Mouse (Mus musculus): ENCODE data around the gene Clcn1. TPM values are rescaled to one million over a fixed set of nuclear protein-coding genes. Genes with fewer than 3 reads are reported as not detected.

The Clcn1 gene
- total RNA-seq, 2 experiments from 2014 or later: 0.38 to 1.3 TPM

DNA sequence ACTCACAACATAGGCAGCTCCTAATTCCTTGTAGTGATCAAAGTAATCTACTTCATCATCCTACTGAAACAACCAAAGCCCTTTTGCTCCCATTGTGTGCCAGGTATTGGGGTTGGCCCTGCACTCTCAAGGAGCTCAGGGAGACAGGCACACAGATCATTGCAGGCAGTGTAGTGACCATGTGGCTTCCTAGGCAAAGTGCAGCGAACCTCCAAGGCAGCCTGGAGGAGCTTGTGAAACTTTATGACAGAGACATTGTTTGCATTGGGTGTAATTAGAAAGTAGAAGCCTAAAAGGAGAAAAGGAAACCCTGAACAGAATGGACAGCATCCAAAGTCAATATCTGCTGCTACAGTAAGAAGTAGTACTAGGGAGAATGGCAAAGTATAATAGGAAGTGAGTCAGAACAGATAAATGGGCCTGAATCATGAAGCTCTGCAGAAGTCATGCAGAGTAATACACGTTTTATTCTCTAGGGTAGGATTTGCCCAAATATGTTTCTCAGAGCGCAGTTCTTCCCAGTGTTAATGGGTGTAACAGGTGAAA is 9.1 kb downstream of the Clcn1 start:
- ATAC-seq (replicated peaks; ENCODE audit: low FRiP score, poor library complexity, severe bottlenecking): no peak

DNA sequence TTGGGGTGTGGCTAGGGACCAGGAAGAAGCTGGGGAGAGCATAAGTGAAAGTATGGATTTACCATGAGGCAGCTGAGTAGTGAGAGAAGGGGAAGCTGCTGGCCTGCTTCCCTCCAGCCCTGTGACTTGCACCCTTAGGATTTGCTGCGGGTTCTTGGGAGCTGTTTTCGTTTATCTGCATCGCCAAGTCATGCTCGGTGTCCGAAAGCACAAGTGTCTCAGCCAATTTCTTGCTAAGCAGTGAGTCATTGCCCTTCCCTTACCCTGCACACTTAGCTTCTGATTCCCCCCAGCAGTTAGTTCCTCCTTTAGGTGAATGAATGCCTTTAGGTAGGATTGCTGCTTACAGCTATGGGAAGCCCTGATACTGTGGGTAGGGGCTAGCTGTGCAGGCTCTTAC is 12.9 kb downstream of the Clcn1 start:
- no peak for ATAC-seq (replicated peaks; ENCODE audit: low FRiP score, poor library complexity, severe bottlenecking)

DNA sequence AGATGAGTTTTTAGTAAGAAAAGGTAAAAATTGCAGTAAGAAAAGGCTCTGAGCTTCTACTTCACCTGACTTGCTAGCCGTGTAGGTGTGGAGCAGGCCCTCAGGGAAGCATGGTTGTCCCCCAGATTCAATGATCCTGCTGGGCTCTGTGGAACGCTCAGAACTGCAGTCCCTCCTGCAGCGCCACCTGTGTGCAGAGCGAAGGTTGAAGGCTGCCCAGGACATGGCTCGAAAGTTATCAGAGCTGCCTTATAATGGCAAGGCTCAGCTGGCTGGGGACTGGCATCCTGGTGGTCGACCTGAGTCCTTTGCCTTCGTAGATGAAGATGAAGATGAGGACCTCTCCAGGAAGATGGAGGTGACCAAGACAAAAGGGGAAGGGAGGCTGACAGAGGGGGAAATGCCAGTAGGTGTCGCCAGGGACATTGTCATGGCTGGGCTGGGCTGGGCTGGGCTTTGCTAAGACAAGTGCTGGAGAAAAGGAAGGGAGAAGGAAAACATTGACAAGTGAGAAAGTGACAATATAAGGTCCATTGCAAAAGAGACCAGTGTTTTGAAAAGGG is 23.4 kb downstream of the Clcn1 start:
- ATAC-seq (replicated peaks; ENCODE audit: low FRiP score, poor library complexity, severe bottlenecking): no peak

DNA sequence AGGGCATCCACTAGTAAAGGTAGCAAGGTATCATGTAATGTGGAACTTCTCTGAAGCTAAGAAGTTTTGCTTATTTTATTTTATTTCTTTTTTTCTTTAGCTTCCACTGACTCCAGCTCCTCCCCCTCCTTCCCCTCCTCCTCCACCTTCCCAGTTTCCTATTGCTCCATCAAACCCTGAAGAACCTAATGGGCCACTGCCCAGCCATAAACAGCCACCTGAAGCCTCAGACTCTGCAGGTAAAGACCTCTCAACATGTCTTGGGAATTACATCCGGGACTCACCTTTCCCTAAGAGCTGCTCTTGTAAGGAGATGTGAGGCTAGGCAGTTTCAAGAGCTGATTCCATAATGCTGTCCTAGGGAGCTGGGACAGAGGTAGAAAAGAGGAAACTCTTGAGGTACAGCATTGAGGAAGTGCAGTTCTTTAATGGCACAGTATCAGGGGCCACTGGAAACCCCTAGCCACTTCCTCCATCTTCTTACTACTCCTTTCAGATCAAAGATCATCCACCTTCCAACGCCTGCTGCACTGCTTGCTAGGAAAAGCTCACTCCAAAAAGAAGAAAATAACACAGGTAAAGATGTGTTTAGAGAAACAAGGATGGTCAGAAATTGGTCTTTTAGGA is 24.1 kb downstream of the Clcn1 start:
- ATAC-seq (replicated peaks; ENCODE audit: low FRiP score, poor library complexity, severe bottlenecking): no peak

DNA sequence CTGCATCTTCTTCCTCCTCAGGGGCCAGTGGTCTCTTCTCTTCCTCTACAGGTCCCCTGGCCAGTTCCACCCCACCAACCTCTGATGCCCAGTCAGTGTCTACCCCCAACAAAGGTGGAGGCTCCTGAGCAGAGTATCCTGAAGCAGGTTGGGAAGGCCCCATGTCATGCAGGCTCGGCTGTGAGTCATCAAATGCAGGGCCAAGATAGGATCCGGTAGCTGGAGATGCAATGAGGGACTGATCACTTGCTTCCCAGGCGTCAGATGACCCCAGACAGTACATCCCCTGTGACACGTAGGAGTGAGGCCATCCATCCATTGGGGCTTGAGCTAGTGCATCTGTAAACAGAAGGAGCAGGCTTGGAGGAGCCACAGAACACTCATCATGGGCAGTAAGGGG is 31.8 kb downstream of the Clcn1 start:
- no peak for ATAC-seq (replicated peaks; ENCODE audit: low FRiP score, poor library complexity, severe bottlenecking)

DNA sequence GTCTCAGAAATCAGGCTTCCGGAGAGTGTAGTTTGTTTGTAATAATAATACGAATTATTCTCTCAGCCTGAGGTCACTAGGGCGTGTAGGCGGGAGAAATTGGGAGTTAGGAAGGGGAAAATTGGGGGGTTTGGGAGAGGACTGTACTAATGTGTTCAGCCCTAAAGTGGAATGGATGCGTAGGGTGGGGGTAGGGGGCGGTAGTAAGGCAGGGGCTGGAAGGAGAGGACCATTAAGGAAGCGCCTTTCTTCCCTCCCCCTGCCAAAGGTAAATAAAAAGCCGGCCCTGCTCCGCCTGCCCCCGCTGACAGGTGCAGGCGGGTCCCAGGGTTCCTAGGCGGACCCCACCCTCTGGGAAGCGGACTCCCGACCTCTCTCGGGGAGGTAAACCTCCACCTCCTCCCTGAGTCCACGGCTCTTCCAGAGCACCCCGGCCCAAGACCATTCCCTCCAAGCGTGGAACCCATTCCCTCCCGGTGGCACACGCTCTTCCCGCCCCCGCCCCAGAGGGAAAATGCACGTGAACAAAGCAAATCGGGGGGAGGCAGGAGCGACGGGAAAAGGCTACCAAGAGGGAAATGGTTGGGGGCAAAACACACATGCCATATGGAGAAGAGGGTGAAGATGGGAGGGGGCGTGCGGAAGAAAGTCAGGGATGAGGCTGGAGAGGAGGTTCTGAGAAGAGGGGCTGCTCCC is 37.0 kb downstream of the Clcn1 start:
- ATAC-seq (replicated peaks; ENCODE audit: low FRiP score, poor library complexity, severe bottlenecking): no peak

DNA sequence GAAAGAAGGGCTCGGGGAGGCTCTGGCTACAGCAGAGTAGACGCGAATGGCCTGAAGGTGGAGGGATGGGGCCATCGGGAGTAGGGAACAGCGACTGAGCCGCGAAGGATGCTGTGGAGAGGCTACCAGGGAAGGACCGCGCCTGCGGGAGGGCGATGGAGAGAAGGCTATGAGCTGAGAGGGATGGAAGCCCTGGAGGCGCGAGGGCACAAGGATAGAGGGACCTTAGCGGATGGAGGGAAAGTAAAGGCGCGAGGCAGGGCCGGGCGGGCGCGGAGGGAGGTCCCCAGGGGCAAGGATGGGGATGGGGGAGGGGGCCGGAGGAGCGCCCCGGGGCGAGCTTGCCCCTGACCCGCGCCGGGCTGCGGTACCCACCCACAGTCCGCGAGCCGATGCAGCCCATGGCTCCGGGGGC is 37.6 kb downstream of the Clcn1 start:
- no peak for ATAC-seq (replicated peaks; ENCODE audit: low FRiP score, poor library complexity, severe bottlenecking)

DNA sequence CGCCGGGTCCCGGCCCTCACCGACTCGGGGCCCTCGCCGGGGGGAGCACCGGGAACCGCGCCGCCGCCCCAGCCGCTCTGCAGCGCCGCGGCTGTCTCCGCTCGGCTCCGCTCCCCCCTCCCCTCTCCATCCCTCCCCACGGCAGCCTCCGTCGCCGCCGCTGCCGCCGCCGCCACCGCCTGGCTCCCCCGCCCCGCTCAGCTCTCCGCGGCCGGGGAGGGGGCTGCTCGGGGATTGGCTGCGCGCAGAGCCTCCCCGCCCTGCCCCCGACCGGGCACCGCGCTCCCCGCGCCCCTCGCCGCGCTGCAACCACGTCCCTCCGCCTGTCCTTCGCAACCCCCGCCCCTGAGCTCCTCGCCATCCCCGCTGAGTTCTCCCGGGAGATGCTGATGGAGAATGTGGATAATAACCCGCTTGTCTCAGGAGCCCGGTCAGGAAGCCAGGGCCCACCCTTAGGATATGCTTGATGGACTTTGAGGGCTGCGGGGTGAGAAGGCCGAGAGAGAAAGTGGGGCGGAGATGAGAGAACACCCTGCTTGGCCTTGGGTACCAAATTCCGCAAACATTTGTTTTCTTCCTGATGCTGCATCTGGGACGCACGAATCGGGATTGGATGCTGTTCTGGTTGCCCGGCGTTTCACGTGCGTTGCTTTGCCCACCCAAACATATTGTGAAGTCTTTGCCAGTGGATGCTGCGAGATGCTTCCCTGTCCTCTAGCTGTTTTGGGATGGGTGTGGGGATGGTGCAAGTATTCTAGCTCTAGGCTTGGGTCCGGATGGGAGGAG is 38.2 kb downstream of the Clcn1 start, which contains the start of gene Fam131b:
TSS of gene Fam131b (minus strand) at position 162 of the 786 bp plus-strand sequence.
- ATAC-seq (replicated peaks; ENCODE audit: low FRiP score, poor library complexity, severe bottlenecking): no peak

DNA sequence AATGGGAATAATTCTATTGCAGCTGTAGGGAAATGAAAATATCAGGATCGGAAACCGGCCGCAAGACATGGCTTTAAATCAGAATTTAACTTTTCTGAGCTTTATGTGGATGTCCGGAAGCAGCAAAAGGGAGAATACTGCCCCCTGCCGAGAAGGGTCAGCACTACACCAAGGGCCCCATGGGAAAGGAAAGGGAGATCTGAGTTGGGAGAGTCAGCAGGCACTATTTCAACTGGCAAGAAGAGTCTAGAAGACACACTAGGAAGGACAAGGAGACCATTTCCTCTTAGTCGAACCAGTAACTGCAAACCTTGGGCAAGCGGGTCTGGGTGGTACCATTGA is 38.8 kb downstream of the Clcn1 start:
- ATAC-seq (replicated peaks; ENCODE audit: low FRiP score, poor library complexity, severe bottlenecking): 0 out of 2 replicates have a peak, but pooled peaks have one; percentile 34

DNA sequence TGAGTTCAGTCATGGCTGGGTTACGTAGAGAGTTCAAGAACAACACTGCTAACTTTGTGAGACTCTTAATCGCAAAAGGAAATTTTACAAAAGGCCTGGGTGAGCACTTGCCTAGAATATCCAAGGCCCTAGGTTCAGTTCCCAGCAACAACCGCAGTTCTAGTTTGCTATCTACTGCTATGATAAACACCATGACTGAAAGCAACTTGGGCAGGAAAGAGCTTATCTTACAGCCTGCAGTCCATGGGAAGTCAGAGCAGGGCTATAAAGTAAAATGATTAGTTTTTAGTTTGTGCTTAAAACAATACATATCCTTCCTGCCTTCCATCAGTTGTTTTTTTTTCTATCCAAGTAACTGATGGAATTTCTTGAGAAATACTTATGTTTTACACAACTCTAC is 40.0 kb downstream of the Clcn1 start:
- ATAC-seq (replicated peaks; ENCODE audit: low FRiP score, poor library complexity, severe bottlenecking): no peak

DNA sequence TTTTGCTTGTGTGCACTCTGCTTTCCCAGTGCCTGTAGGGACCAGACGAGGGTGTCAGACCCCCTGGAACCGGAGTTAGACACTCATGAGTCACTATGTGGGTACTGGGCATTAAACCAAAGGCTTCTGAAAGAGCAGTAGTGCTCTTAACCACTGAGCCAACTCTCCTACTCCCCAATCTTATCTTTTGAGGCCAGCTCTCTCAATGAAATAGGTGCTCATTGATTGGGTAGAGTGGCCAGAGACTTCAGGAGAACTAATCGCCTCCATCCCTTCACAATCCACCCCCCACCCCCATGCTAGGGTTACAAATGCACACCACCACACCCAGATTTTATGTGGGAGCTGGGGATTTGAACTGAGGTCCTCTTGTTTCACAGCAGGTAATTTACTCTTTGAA is 42.3 kb downstream of the Clcn1 start:
- no peak for ATAC-seq (replicated peaks; ENCODE audit: low FRiP score, poor library complexity, severe bottlenecking)

DNA sequence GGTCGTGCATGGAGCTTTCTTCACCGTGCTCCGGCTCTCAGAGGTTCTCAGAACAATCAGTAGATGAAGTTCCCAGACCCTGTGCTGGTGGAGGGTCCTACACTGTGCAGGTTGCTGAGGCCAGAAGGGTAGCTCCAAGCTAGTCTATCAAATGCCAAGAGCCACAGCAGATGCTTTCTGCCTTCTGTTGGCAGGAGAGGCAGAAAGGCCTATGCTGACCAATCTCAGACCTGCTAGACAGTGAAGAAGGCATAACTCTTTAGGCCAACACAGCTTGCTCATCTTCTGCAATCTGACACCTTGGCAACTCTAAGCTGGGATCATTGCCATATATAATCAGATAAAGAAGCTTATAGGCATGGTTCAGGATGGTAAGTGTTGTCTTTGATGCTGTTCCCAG is 43.7 kb downstream of the Clcn1 start:
- no peak for ATAC-seq (replicated peaks; ENCODE audit: low FRiP score, poor library complexity, severe bottlenecking)

DNA sequence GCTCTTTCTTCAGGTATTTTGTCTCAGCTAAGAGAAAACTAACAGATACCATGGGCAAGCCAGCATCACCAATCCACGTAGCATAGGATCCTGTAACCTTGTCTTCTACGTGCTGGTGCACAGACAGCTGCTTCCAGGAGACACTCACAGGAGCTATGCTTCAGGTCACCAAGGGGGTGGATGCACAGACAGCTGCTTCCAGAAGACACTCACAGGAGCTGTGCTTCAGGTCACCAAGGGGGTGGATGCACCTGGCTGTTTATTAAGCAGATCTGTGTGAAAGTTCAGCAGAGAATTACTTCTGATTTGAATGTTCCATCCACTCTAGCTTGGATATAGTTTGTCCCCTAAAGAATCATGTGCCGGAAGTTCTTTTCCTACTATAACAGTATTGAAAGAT is 44.5 kb downstream of the Clcn1 start:
- ATAC-seq (replicated peaks; ENCODE audit: low FRiP score, poor library complexity, severe bottlenecking): no peak

DNA sequence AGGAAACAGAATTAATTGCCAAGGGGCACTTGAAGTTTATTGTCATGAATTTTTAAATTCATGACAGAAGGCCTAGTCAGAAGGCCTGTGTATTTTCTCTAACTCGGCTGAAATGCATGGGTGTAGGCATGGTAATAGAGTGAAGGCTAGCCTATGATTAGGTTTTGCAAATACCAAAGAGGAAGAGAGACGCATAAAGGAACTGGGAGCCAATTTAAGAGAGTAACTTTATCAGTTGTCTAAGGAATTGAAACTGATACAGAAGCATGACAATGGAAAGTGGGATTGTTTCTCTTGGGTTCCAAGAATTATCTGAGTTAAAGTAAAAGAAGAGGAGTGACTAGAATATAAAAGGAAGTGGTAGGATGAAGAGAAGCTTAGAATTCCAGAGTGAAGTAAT is 52.7 kb downstream of the Clcn1 start:
- ATAC-seq (replicated peaks; ENCODE audit: low FRiP score, poor library complexity, severe bottlenecking): no peak

DNA sequence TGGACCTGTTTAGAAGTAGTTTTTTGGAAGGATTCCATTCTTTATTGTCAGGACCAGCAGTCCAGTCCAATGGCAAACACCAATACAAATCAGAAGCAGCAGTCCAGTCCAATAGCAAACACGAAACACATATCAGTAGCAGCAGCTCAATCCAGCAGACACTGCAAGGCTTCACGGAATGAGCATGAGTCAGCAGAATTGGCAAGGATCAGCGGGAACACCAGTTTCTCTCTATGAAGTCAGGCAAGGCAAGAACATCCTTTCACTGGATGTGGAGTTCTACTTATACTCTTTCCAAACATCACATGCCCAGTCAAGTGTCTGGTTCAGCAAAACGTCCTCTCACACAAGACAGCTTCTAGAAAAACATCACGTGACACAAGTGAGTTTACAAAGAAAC is 53.5 kb downstream of the Clcn1 start:
- ATAC-seq (replicated peaks; ENCODE audit: low FRiP score, poor library complexity, severe bottlenecking): no peak

DNA sequence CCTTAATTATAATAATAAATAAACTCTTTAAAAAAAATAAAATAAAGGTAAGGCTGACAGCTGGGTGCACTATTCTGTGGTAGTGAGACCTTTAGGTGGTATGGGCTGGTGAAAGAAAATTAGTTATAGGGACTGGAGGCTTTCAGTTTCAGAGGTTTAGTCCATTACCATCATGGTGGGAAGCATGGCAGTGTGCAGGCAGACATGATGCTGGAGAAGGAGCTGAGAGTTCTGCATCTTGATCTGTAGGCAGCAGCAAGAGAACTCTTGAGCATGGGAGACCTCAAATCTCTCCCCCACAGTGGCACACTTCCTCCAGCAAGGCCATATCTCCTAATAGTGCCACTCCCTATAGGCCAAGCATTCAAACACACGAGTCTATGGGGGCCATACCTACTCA is 55.7 kb downstream of the Clcn1 start:
- ATAC-seq (replicated peaks; ENCODE audit: low FRiP score, poor library complexity, severe bottlenecking): no peak

DNA sequence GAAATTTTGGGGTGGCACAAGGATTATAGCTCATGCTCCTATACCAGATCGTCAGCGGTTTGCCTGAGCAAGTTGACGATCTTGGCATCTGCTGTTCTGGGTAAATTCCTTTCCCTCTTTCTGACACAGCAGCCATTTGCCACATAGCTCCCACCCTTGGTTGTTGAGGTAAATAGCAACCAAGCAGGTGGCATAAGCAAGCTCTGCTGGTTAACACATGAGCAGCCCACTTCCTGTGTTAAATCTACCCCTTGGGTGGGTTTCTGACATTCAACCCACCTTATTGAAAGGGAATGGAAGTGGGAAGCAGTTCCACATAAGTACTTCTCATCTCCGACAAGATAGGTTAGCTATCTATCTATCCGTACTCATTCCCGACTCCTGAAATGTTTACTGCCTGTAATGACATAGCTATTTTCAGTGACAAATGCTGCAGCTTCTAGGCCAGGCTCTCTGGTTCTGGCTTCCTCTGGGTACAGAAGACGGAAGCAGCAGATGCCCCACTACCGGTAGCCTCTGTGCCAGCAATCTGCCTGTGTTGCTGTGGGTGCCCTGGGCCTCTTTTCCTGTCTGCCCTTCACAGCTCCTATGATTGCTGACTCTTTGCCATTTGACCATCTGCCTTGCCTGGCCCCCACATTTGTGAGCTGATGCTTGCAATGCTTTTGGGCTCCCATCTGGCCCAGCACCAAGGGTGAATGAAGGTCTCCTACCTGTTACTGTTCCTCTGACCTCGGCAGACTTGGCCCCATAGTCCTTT is 57.1 kb downstream of the Clcn1 start:
- ATAC-seq (replicated peaks; ENCODE audit: low FRiP score, poor library complexity, severe bottlenecking): no peak

DNA sequence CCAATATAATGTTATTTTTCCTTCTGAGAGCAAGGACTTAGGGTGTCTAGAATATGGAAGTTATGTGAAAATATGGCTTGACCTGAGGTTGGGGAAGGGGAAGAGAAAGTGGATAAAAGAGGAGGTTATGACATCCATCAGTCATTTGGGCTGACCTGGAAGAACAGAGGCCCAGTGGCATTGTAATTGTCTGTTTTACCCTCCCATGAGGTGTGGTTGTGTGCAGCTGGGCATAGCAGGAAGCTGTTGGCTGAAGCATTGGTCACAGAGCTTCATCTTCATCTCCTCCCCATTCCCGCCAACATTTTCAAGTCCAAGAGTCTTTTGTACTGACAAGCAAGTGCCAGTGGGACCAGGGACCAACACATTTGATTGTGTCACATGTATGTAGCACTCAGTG is 57.8 kb downstream of the Clcn1 start:
- ATAC-seq (replicated peaks; ENCODE audit: low FRiP score, poor library complexity, severe bottlenecking): no peak

DNA sequence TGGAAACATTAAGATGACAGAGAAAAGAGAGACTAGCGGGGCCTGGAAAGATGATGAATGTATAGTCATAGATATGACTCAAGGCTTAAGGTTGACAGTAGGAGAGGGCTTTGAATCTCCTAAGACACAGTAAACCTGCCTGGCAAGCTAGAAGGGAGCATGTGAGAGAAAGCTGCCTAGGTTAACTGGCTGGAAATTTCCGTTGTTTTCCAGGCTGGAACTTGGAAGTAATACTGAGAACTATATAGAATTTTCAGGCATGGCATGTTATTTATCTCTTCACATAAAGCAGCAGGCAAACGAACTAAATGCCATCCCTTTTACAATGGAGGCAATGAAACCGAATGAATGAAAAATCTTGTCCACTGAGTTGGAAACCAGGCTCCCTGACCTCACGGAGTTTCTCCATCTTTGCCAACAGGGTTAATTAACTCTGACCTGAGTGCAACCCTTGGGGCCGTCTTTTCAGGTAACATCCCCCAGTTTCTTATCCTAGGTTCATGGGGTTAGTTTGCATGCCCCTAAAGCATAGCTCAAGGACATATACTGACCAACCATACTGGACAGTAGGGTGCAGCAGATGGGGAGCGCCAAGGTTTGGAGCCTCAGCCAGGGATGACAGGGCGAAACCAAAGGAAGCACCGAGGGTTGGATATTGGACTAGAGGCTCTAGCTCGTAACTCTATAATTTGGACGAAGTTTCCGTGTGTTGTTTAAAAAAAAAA is 62.0 kb downstream of the Clcn1 start:
- no peak for ATAC-seq (replicated peaks; ENCODE audit: low FRiP score, poor library complexity, severe bottlenecking)
